18 mouse cellular contexts compared by ENCODE assay signal in genomic region chr3:66505476-66506076, GRCm38 (mm10).
A peak's percentile ranks its signal among the peaks of the same experiment; 100 is the strongest.
DNase-seq lines count a peak whose midpoint lies in the region; ATAC-seq and TF ChIP-seq lines count a peak whose summit lies in the region.
"Had no signal": no experiment of that assay in that cellular context is flagged by ENCODE, and none has a peak within 500 bp of the region (broad histone marks: within the 10 kb centered on the region; RNA-seq: fewer than 3 reads in every experiment).

No protein-coding gene starts in this region.

- TF ChIP-seq CTCF in brain, embryonic 14.5 days (IDR thresholded peaks at IDR 0.05; ENCODE audit: borderline replicate concordance, extremely low read depth, insufficient read depth, insufficient read length), result no peak

- no peaks in the 10 kb centered on the region for H3K9me3 ChIP-seq in heart, embryonic 13.5 days
- no peaks in the 10 kb centered on the region for H3K9me3 ChIP-seq in heart, embryonic 12.5 days (replicated peaks)
- H3K9me3 ChIP-seq in embryonic facial prominence, embryonic 11.5 days (replicated peaks; ENCODE audit: control insufficient read depth, low read length), result no peaks in the 10 kb centered on the region
- H3K9me3 ChIP-seq: forebrain, embryonic 13.5 days; lung, embryonic 15.5 days had no signal

- H3K4me2 ChIP-seq in heart, embryonic 13.5 days, result no peak overlapping the region
- H3K4me2 ChIP-seq in heart, embryonic 12.5 days, result no peak overlapping the region
- no peak overlapping the region; the same call in 1 of the 2 replicates for H3K4me2 ChIP-seq in embryonic facial prominence, embryonic 11.5 days (ENCODE audit: low read depth, low read length)
- H3K4me2 ChIP-seq: forebrain, embryonic 13.5 days; liver, embryonic 11.5 days; lung, embryonic 15.5 days had no signal

- no peak for ATAC-seq in heart, embryonic 13.5 days (ENCODE audit: extremely low read depth, insufficient number of reproducible peaks, low FRiP score, low TSS enrichment)
- ATAC-seq in heart, embryonic 12.5 days (ENCODE audit: insufficient number of reproducible peaks, low FRiP score), result no peak
- no peak for ATAC-seq in embryonic facial prominence, embryonic 11.5 days (replicated peaks; ENCODE audit: insufficient number of reproducible peaks, low FRiP score, low TSS enrichment, low read depth)
- ATAC-seq: forebrain, embryonic 13.5 days; inflammation-experienced regulatory T-cells, adult 6 months; midbrain, embryonic 16.5 days had no signal

- 61% methylated on average over 6 of the region's 6 CpGs for WGBS in heart, embryonic 13.5 days
- WGBS in heart, embryonic 12.5 days, result 63% methylated on average over 6 of the region's 6 CpGs
- 43% methylated on average over 6 of the region's 6 CpGs for WGBS in embryonic facial prominence, embryonic 11.5 days

- DNase-seq in R1 (ENCODE audit: low read depth, low spot score), result peak; percentile 10
- peak; percentile 42 for DNase-seq in brain, embryonic 14.5 days (ENCODE audit: low read depth)
- peak; percentile 37 for DNase-seq in embryonic facial prominence, embryonic 11.5 days (ENCODE audit: low spot score)
- DNase-seq in adrenal gland, postnatal 14 days, result no peak
- DNase-seq in testis, postnatal 10 days (ENCODE audit: low spot score), result no peak
- no peak for DNase-seq in layer of hippocampus, postnatal 14 days (ENCODE audit: low spot score in 2 of 2)
- DNase-seq: heart, postnatal 4 days; kidney, adult 9 months; kidney, postnatal 4 days; thymus, postnatal 14 days had no signal

- no peaks in the 10 kb centered on the region for H3K27me3 ChIP-seq in heart, embryonic 13.5 days (replicated peaks)
- H3K27me3 ChIP-seq in heart, embryonic 12.5 days (replicated peaks), result no peaks in the 10 kb centered on the region
- no peaks in the 10 kb centered on the region for H3K27me3 ChIP-seq in embryonic facial prominence, embryonic 11.5 days (ENCODE audit: control insufficient read depth, insufficient read depth, low read length)
- H3K27me3 ChIP-seq: forebrain, embryonic 13.5 days; lung, embryonic 15.5 days had no signal

- H3K9ac ChIP-seq in heart, embryonic 13.5 days, result no peak overlapping the region
- H3K9ac ChIP-seq in heart, embryonic 12.5 days, result no peak overlapping the region
- no peak overlapping the region for H3K9ac ChIP-seq in embryonic facial prominence, embryonic 11.5 days (replicated peaks; ENCODE audit: low read length)
- H3K9ac ChIP-seq: forebrain, embryonic 13.5 days; lung, embryonic 15.5 days had no signal

- peaks cover 26% of the 10 kb centered on the region for H3K4me1 ChIP-seq in heart, embryonic 13.5 days
- peaks cover 18% of the 10 kb centered on the region for H3K4me1 ChIP-seq in heart, embryonic 12.5 days (replicated peaks)
- H3K4me1 ChIP-seq in embryonic facial prominence, embryonic 11.5 days (ENCODE audit: control insufficient read depth, insufficient read depth, low read length), result no peaks in the 10 kb centered on the region

- H3K27ac ChIP-seq in heart, embryonic 13.5 days (replicated peaks), result 0 out of 2 replicates have a peak overlapping the region, but pooled peaks have one; percentile 50
- no peak overlapping the region for H3K27ac ChIP-seq in heart, embryonic 12.5 days (ENCODE audit: poor library complexity, severe bottlenecking)
- no peak overlapping the region for H3K27ac ChIP-seq in embryonic facial prominence, embryonic 11.5 days (replicated peaks; ENCODE audit: low read depth, low read length)
- H3K27ac ChIP-seq: forebrain, embryonic 13.5 days; stomach, postnatal 0 days had no signal

- no peak overlapping the region for H3K4me3 ChIP-seq in heart, embryonic 13.5 days
- H3K4me3 ChIP-seq in heart, embryonic 12.5 days, result no peak overlapping the region
- H3K4me3 ChIP-seq in embryonic facial prominence, embryonic 11.5 days (ENCODE audit: low read depth, low read length), result no peak overlapping the region
- H3K4me3 ChIP-seq: forebrain, embryonic 13.5 days; lung, embryonic 15.5 days had no signal

- H3K36me3 ChIP-seq in heart, embryonic 13.5 days, result no peaks in the 10 kb centered on the region
- no peaks in the 10 kb centered on the region for H3K36me3 ChIP-seq in heart, embryonic 12.5 days
- H3K36me3 ChIP-seq in embryonic facial prominence, embryonic 11.5 days (replicated peaks; ENCODE audit: control insufficient read depth, insufficient read depth, low read depth, low read length), result no peaks in the 10 kb centered on the region
- H3K36me3 ChIP-seq: lung, embryonic 15.5 days had no signal

- TF ChIP-seq POLR2A in brain, embryonic 14.5 days (IDR thresholded peaks at IDR 0.05; ENCODE audit: borderline replicate concordance, extremely low read depth, insufficient read depth, insufficient read length, poor library complexity, severe bottlenecking), result no peak

Comparison
In these comparisons a context has a peak if more than half of its experiments do, and no peak if none do; other contexts are left out.
1. DNase-seq: peak in R1 (single experiment), brain, embryonic 14.5 days (single experiment) and embryonic facial prominence, embryonic 11.5 days (single experiment); none in adrenal gland, postnatal 14 days (single experiment), testis, postnatal 10 days (single experiment) and layer of hippocampus, postnatal 14 days (0 of 2).